Mouse (Mus musculus) CH12.LX (cell line): ENCODE measurements at regions not wholly inside any gene's neighbourhood (a gene's known extent, or its start where the extent isn't known, plus 50 kb on each side); places are given as distances from the start of the nearest gene placed in this dataset.

Experiments
- DNase-seq: peaks from one replicate; pipeline ENCODE4 v3.0.0-alpha.2; 2013; ENCODE audit errors: extremely low read depth
- H3K27ac ChIP-seq: 2 replicates; pipeline ENCODE4 v1.5.1; 2012; ENCODE audit warnings: low read depth, mild to moderate bottlenecking, control low read depth, moderate library complexity; ENCODE audit not compliant: insufficient read depth
- H3K27me3 ChIP-seq: replicated peaks from 2 replicates; pipeline ENCODE3; 2012; ENCODE audit warnings: inconsistent platforms
- H3K36me3 ChIP-seq, 2 experiments: replicated peaks in 1 of 2; 2 replicates each; pipeline versions ENCODE3 to v1.6.1; 2012; ENCODE audit warnings: inconsistent platforms in 1 of 2, low read length in 1 of 2, mild to moderate bottlenecking in 1 of 2, mixed read lengths in 1 of 2, moderate library complexity in 1 of 2; ENCODE audit not compliant: control insufficient read depth in 1 of 2, insufficient read depth in 1 of 2
- H3K4me1 ChIP-seq, 2 experiments: 2 replicates each; pipeline ENCODE4 v1.6.1; 2012; ENCODE audit warnings: inconsistent platforms in 1 of 2, moderate library complexity in 1 of 2; ENCODE audit not compliant: insufficient read depth in 2 of 2, control insufficient read depth in 1 of 2
- H3K4me2 ChIP-seq: 2 replicates; pipeline ENCODE4 v1.6.1; 2012; ENCODE audit warnings: low read depth, mild to moderate bottlenecking, control low read depth; ENCODE audit not compliant: poor library complexity, insufficient read depth, severe bottlenecking
- H3K4me3 ChIP-seq, 3 experiments: fragments of 150-350 bp in 1 of 3; sonication (generic) in 1 of 3; replicated peaks in 1 of 3; 2 replicates each; pipeline versions ENCODE3 to v1.5.1; 2011 to 2012; ENCODE audit warnings: low read depth in 2 of 3, low read length in 2 of 3, mild to moderate bottlenecking in 2 of 3, moderate library complexity in 2 of 3, control low read depth in 1 of 3, improper control_type of control experiment in 1 of 3, inconsistent platforms in 1 of 3, mixed read lengths in 1 of 3; ENCODE audit not compliant: poor library complexity in 1 of 3
- H3K79me2 ChIP-seq: replicated peaks from 2 replicates; pipeline ENCODE4 v1.6.1; 2012; ENCODE audit warnings: mild to moderate bottlenecking, moderate library complexity; ENCODE audit not compliant: control insufficient read depth, poor library complexity, insufficient read depth, severe bottlenecking; ENCODE audit errors: extremely low read depth
- H3K9ac ChIP-seq: 2 replicates; pipeline ENCODE4 v1.6.1; 2012; ENCODE audit warnings: low read depth, mild to moderate bottlenecking, control low read depth, moderate library complexity; ENCODE audit not compliant: insufficient read depth
- H3K9me3 ChIP-seq: replicated peaks from 2 replicates; pipeline ENCODE3; 2012; ENCODE audit warnings: low read length, inconsistent platforms, mixed read lengths
- BHLHE40 ChIP-seq: IDR thresholded peaks from 2 replicates; pipeline ENCODE4 v1.6.1; 2011; ENCODE audit warnings: mild to moderate bottlenecking, low read depth, low read length, improper control_type of control experiment
- CHD2 ChIP-seq: IDR thresholded peaks from 2 replicates; pipeline ENCODE4 v1.6.1; 2011; ENCODE audit warnings: low read length, improper control_type of control experiment
- E2F4 ChIP-seq: IDR thresholded peaks from 2 replicates; pipeline ENCODE4 v1.6.1; 2011; ENCODE audit warnings: low read depth, low read length, improper control_type of control experiment; ENCODE audit not compliant: insufficient replicate concordance
- GABPA ChIP-seq: IDR thresholded peaks from 2 replicates; pipeline ENCODE4 v1.6.1; 2012; ENCODE audit warnings: low read depth, low read length, improper control_type of control experiment, inconsistent platforms; ENCODE audit not compliant: insufficient replicate concordance
- HCFC1 ChIP-seq: IDR thresholded peaks from 2 replicates; pipeline ENCODE4 v1.6.1; 2012; ENCODE audit warnings: low read depth, mild to moderate bottlenecking, inconsistent platforms, low read length, improper control_type of control experiment
- JUND ChIP-seq: conservative IDR thresholded peaks from 2 replicates; pipeline ENCODE4 v1.6.1; 2011; ENCODE audit warnings: low read depth, low read length, improper control_type of control experiment
- MAFK ChIP-seq: IDR thresholded peaks from 2 replicates; pipeline ENCODE4 v1.6.1; 2011; ENCODE audit warnings: low read length, improper control_type of control experiment; ENCODE audit not compliant: insufficient replicate concordance
- MYC ChIP-seq: IDR thresholded peaks from 2 replicates; pipeline ENCODE4 v1.6.1; 2011; ENCODE audit warnings: low read depth, mild to moderate bottlenecking, improper control_type of control experiment, low read length
- NELFE ChIP-seq: IDR thresholded peaks from 2 replicates; pipeline ENCODE4 v1.6.1; 2011; ENCODE audit warnings: low read depth, low read length, improper control_type of control experiment
- PAX5 ChIP-seq: IDR thresholded peaks from 2 replicates; pipeline ENCODE4 v1.6.1; 2012; ENCODE audit warnings: low read length, inconsistent platforms, mixed read lengths
- POLR2AphosphoS2 ChIP-seq: IDR thresholded peaks from 2 replicates; pipeline ENCODE4 v1.6.1; 2011; ENCODE audit warnings: low read depth, low read length, improper control_type of control experiment
- RAD21 ChIP-seq: IDR thresholded peaks from 2 replicates; pipeline ENCODE4 v1.6.1; 2011; ENCODE audit warnings: low read depth, mild to moderate bottlenecking, low read length, improper control_type of control experiment, moderate library complexity
- SIN3A ChIP-seq: IDR thresholded peaks from 2 replicates; pipeline ENCODE4 v1.6.1; 2012; ENCODE audit warnings: low read length, improper control_type of control experiment, inconsistent platforms
- SMC3 ChIP-seq: IDR thresholded peaks from 2 replicates; pipeline ENCODE4 v1.6.1; 2011; ENCODE audit warnings: low read depth, low read length, improper control_type of control experiment
- TBP ChIP-seq: conservative IDR thresholded peaks from 2 replicates; pipeline ENCODE4 v1.6.1; 2011; ENCODE audit warnings: low read depth, low read length, improper control_type of control experiment
- UBTF ChIP-seq: IDR thresholded peaks from 2 replicates; pipeline ENCODE4 v1.6.1; 2012; ENCODE audit warnings: low read depth, mild to moderate bottlenecking, inconsistent platforms, low read length, improper control_type of control experiment, moderate library complexity
- USF2 ChIP-seq: conservative IDR thresholded peaks from 2 replicates; pipeline ENCODE4 v1.6.1; 2011; ENCODE audit warnings: low read depth, low read length, improper control_type of control experiment
- ZC3H11A ChIP-seq: IDR thresholded peaks from 2 replicates; pipeline ENCODE4 v1.6.1; 2012; ENCODE audit warnings: low read depth, mild to moderate bottlenecking, inconsistent platforms, low read length, improper control_type of control experiment
- ZKSCAN1 ChIP-seq: IDR thresholded peaks from 2 replicates; pipeline ENCODE4 v1.6.1; 2012; ENCODE audit warnings: low read depth, inconsistent platforms, low read length, improper control_type of control experiment, borderline replicate concordance
- ZMIZ1 ChIP-seq: IDR thresholded peaks from 2 replicates; pipeline ENCODE4 v1.6.1; 2012; ENCODE audit warnings: low read depth, mild to moderate bottlenecking, inconsistent platforms, low read length, improper control_type of control experiment
- ZNF384 ChIP-seq: IDR thresholded peaks from 2 replicates; pipeline ENCODE4 v1.6.1; 2012; ENCODE audit warnings: low read depth, low read length, improper control_type of control experiment, inconsistent platforms
- dilution Hi-C: fragments of 300-500 bp; cut with MboI; formaldehyde crosslinking; loops from 2 replicates; pipeline ENCODE4 v1.14.3; 2020; ENCODE audit warnings: low sequenced_read_pairs; ENCODE audit not compliant: extremely low pct_unique_long_range_greater_than_20kb, extremely low pct_ligation_motif_present
- in situ Hi-C: fragments of 300-500 bp; cut with MboI; formaldehyde crosslinking; loops from 3 replicates; pipeline ENCODE4 v1.14.3; 2019; ENCODE audit warnings: low sequenced_read_pairs, low pct_ligation_motif_present, low pct_unique_long_range_greater_than_20kb, mixed read lengths

DNA sequence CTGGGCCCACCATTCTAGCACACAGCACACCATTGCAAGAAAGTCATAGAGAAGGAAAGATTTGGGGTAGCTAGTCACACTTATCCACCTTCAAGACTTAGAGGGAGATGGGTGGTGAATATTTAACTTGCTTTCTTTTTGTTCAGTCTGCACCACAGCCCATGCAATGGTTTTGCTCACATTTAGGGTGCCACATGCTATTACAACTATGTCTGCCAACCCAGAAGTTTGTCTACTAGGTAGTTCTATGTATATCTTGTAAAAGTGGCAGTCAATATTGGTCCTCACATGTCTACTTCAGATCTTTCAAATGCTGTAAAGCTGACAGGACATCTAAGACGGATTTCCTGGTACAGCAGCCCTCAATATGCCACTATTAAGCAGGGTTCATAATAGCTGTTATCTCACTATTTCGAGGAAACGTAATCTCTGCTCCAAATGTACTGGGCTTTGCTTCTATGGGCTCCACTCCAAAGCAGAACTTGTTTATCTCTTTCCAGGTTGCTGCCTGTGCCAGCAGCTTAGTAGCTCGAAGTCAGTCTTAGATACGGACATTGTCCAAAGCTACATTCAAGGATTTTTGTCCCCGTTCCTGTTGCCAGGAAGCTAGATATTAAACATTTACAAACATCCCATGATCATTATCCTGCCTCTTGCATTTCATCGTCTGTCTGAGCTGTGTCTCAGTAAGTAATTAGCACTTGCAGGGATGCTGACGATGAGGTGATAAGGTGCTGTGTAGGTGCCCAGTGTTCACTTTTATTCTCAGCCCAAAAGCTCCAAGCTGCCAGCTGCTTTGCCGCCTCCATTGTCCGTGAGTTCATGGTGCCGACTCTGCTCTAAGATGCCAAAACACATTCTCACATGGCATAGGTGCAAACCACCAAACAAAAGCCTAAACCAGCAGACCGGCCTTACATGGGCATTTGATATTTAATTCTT lies 327.8 kb upstream of the Robo2 start:
- H3K79me2 ChIP-seq = no peaks in the 10 kb centered on the region
- no peaks in the 10 kb centered on the region for H3K4me1 ChIP-seq
- no peaks in the 10 kb centered on the region for H3K36me3 ChIP-seq
- no peak for TF ChIP-seq BHLHE40
- H3K27me3 ChIP-seq = no peaks in the 10 kb centered on the region
- no peak overlapping the region for H3K9ac ChIP-seq
- H3K9me3 ChIP-seq = peaks cover 66% of the 10 kb centered on the region
- dilution Hi-C loops (no loop called here), in situ Hi-C loops (no loop called here)
- no peak overlapping the region for H3K4me2 ChIP-seq
- DNase-seq = no peak
- H3K27ac ChIP-seq = no peak overlapping the region
- no peak overlapping the region for H3K4me3 ChIP-seq

DNA sequence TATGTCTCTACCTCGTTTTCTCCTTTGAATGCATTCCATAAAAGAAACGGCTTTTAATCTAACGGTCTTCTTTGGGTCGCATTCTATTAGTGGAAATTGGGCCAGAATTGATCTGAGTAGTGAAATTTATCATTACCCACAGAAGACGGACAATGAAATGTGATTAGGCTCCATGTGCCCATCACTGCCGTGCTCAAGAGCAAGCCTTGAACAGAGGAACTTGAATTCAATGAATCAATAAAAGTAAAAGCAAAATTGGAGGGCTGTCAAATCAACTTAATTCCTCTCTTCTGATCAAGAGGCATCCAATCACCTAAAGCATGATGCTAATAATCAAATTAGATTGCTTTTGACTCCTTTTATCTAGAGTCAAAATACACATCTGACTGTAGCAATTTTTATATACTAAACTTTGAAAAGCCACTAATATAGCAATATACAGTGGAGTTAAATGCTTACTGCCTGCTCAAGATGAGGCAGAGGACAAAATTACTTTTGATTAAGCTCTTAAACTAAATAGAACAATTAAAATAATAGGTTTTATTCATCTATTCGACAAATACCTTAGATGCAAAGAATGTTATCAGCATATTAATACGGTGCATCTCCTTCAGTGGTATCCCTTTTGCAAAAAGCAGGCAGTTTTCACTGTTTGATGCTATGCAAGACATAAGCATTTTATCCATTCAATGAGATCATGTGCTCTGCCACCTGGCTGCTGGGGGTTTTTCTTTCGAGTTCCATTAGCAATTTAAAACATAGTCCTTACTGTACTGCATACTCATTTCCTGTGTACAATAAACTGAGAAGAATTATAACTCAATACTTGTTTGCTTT lies 321.5 kb upstream of the Robo2 start:
- Histone ChIP-seq H3K27ac (no peak overlapping the region), H3K4me3 (no peak overlapping the region), H3K9ac (no peak overlapping the region), H3K79me2 (no peaks in the 10 kb centered on the region), H3K36me3 (no peaks in the 10 kb centered on the region), H3K4me1 (no peaks in the 10 kb centered on the region), H3K27me3 (no peaks in the 10 kb centered on the region), H3K9me3 (peaks cover 64% of the 10 kb centered on the region), H3K4me2 (no peak overlapping the region)
- in situ Hi-C loops (no loop called here), dilution Hi-C loops (no loop called here)
- TF ChIP-seq GABPA (no peak), TBP (no peak), MAFK (no peak), RAD21 (no peak), JUND (no peak), ZKSCAN1 (no peak)
- DNase-seq = no peak

DNA sequence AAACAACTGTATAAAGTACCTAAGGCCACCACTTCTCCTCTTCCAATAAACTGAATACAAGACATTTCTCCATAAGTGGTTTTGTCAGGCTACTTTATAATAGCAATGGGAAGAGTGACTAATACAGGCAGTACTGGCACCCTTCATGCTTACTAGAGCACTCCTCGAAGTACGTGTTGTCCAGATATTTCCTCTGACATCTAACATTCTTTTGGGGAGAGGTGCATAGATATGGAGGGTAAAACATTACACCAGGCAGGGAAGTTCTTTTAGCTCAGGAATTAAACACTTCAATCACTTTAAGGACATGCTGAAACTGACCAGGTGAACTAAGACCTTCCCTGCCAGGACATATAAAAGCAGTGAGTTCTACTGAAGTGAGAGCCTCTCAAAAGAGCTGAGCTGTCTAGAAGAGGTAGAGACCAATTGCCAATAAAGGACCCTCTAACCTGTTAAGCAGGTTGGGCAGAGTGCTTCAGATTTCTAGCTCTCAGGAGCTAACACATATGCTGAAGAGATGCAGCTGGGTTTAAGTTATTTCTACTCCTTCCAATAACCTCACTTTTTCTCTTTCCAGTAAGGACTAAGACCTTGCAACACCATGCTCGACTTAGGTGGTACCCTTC lies 318.7 kb upstream of the Robo2 start:
- in situ Hi-C loops = no loop called here
- dilution Hi-C loops = no loop called here
- no peaks in the 10 kb centered on the region for H3K36me3 ChIP-seq

More for the DNA sequence above, 318.7 kb upstream of the Robo2 start:
- no peak overlapping the region for H3K4me2 ChIP-seq
- H3K27me3 ChIP-seq = no peaks in the 10 kb centered on the region
- H3K27ac ChIP-seq = no peak overlapping the region
- DNase-seq = no peak
- H3K4me1 ChIP-seq = no peaks in the 10 kb centered on the region
- H3K79me2 ChIP-seq = no peaks in the 10 kb centered on the region
- H3K9ac ChIP-seq = no peak overlapping the region
- no peak overlapping the region for H3K4me3 ChIP-seq
- no peak for TF ChIP-seq ZNF384
- TF ChIP-seq SIN3A = no peak
- TF ChIP-seq ZC3H11A = no peak
- TF ChIP-seq SMC3 = no peak
- no peak for TF ChIP-seq MAFK
- TF ChIP-seq ZMIZ1 = no peak
- no peak for TF ChIP-seq NELFE
- TF ChIP-seq CHD2 = no peak
- no peak for TF ChIP-seq HCFC1
- no peak for TF ChIP-seq USF2
- TF ChIP-seq UBTF = no peak
- no peak for TF ChIP-seq E2F4
- no peak for TF ChIP-seq POLR2AphosphoS2
- TF ChIP-seq PAX5 = no peak
- TF ChIP-seq MYC = no peak
- TF ChIP-seq TBP = no peak
- TF ChIP-seq, all 38 proteins: peak for 0
- H3K9me3 ChIP-seq = peaks cover 52% of the 10 kb centered on the region
